Mouse (Mus musculus) adrenal gland, postnatal 10 days (tissue): ENCODE measurements around the gene Chat. TPM values are rescaled to one million over a fixed set of nuclear protein-coding genes. Genes with fewer than 3 reads are reported as not detected.

ENCODE experiments used
- total RNA-seq, 2 experiments: library from RNA; stranded (reverse); gene quantifications; 2 replicates each; pipeline ENCODE4 v1.2.3; 2021

Chat gene
- total RNA-seq, 2 experiments from 2014 or later = not detected

Other genes with a start within 250 kb of the Chat start
- gene Ogdhl, start 144.0 kb downstream of the Chat start, total RNA-seq = 1 to 10 TPM; 6.2 to 8.1 TPM
- not detected for gene 1700024G13Rik, start 77.6 kb downstream of the Chat start, total RNA-seq
- under 1 TPM; 0.09 to 0.36 TPM for gene Slc18a3, start 1.1 kb downstream of the Chat start, total RNA-seq
- 10 to 100 TPM in 1 of 2 experiments, 1 to 10 TPM in 1; 8.1 to 11.8 TPM for gene Ercc6, start 47.5 kb upstream of the Chat start, total RNA-seq
- gene Prrxl1, start 133.4 kb upstream of the Chat start, total RNA-seq = under 1 TPM; 0.57 to 0.73 TPM
- gene 3425401B19Rik, start 219.3 kb upstream of the Chat start, total RNA-seq = 10 to 100 TPM in 1 of 2 experiments, 1 to 10 TPM in 1; 5.6 to 19.6 TPM